In genomic region chr5:149489136-149489535, GRCm38 (mm10) we compare ENCODE assay signal across 9 mouse cellular contexts. TPM values are rescaled to one million over a fixed set of nuclear protein-coding genes. Genes with fewer than 3 reads are reported as not detected.
DNase-seq lines count a peak whose midpoint lies in the region; ATAC-seq and TF ChIP-seq lines count a peak whose summit lies in the region.
"Had no signal": no experiment of that assay in that cellular context is flagged by ENCODE, and none has a peak within 500 bp of the region (broad histone marks: within the 10 kb centered on the region; RNA-seq: fewer than 3 reads in every experiment).

No protein-coding gene starts in this region.

- H3K4me3 ChIP-seq in embryonic facial prominence, embryonic 14.5 days (ENCODE audit: low read depth, low read length): no peak overlapping the region
- peak overlapping the region; percentile 30 for H3K4me3 ChIP-seq in layer of hippocampus, adult 2 months
- H3K4me3 ChIP-seq in midbrain, embryonic 15.5 days: peak overlapping the region; percentile 27
- H3K4me3 ChIP-seq in intestine, embryonic 15.5 days (replicated peaks): no peak overlapping the region

- peak overlapping the region; percentile 40; the same call in 1 of the 2 replicates for H3K9ac ChIP-seq in embryonic facial prominence, embryonic 14.5 days (ENCODE audit: low read depth, low read length)
- H3K9ac ChIP-seq in midbrain, embryonic 15.5 days: peak overlapping the region; percentile 22; the same call in 1 of the 2 replicates
- no peak overlapping the region for H3K9ac ChIP-seq in intestine, embryonic 15.5 days

- TF ChIP-seq POLR2A in brain, embryonic 14.5 days (IDR thresholded peaks at IDR 0.05; ENCODE audit: borderline replicate concordance, extremely low read depth, insufficient read depth, insufficient read length, poor library complexity, severe bottlenecking): no peak

- H3K4me1 ChIP-seq in embryonic facial prominence, embryonic 14.5 days (ENCODE audit: control insufficient read depth, insufficient read depth, low read length): peaks cover 15% of the 10 kb centered on the region
- peaks cover 34% of the 10 kb centered on the region for H3K4me1 ChIP-seq in midbrain, embryonic 15.5 days
- peaks cover 3% of the 10 kb centered on the region; the same call in 1 of the 2 replicates for H3K4me1 ChIP-seq in intestine, embryonic 15.5 days (replicated peaks)

- TF ChIP-seq CTCF in brain, embryonic 14.5 days (IDR thresholded peaks at IDR 0.05; ENCODE audit: borderline replicate concordance, extremely low read depth, insufficient read depth, insufficient read length): no peak
- TF ChIP-seq CTCF in layer of hippocampus, adult 2 months (conservative IDR thresholded peaks at IDR 0.05): no peak

- no peaks in the 10 kb centered on the region for H3K27me3 ChIP-seq in embryonic facial prominence, embryonic 14.5 days (replicated peaks; ENCODE audit: control insufficient read depth, insufficient read depth, low read length)
- H3K27me3 ChIP-seq in midbrain, embryonic 15.5 days (replicated peaks): no peaks in the 10 kb centered on the region
- no peaks in the 10 kb centered on the region for H3K27me3 ChIP-seq in intestine, embryonic 15.5 days (replicated peaks)

- WGBS in embryonic facial prominence, embryonic 14.5 days: 38% methylated on average over 11 of the region's 11 CpGs
- 7% methylated on average over 11 of the region's 11 CpGs for WGBS in midbrain, embryonic 15.5 days
- 60% methylated on average over 11 of the region's 11 CpGs for WGBS in intestine, embryonic 15.5 days

- peak; percentile 85 for ATAC-seq in embryonic facial prominence, embryonic 14.5 days (ENCODE audit: low read depth)
- ATAC-seq in midbrain, embryonic 15.5 days (replicated peaks): peak; percentile 96
- ATAC-seq in intestine, embryonic 15.5 days: no peak

- H3K27ac ChIP-seq in embryonic facial prominence, embryonic 14.5 days (replicated peaks; ENCODE audit: low read depth, low read length): peak overlapping the region; percentile 29; the same call in 1 of the 2 replicates
- H3K27ac ChIP-seq in layer of hippocampus, adult 2 months: peak overlapping the region; percentile 89
- peak overlapping the region; percentile 92 for H3K27ac ChIP-seq in midbrain, embryonic 15.5 days
- H3K27ac ChIP-seq in intestine, embryonic 15.5 days: no peak overlapping the region; the same call in 1 of the 2 replicates
- H3K27ac ChIP-seq: kidney, postnatal 0 days had no signal

- H3K36me3 ChIP-seq in embryonic facial prominence, embryonic 14.5 days (ENCODE audit: control insufficient read depth, insufficient read depth, low read length): no peaks in the 10 kb centered on the region
- no peaks in the 10 kb centered on the region for H3K36me3 ChIP-seq in midbrain, embryonic 15.5 days (replicated peaks)
- H3K36me3 ChIP-seq in intestine, embryonic 15.5 days: no peaks in the 10 kb centered on the region

- H3K4me2 ChIP-seq in embryonic facial prominence, embryonic 14.5 days (ENCODE audit: low read depth, low read length): peak overlapping the region; percentile 36
- peak overlapping the region; percentile 46 for H3K4me2 ChIP-seq in midbrain, embryonic 15.5 days
- H3K4me2 ChIP-seq in intestine, embryonic 15.5 days (replicated peaks): no peak overlapping the region

- H3K9me3 ChIP-seq in embryonic facial prominence, embryonic 14.5 days (ENCODE audit: control insufficient read depth, low read length): no peaks in the 10 kb centered on the region
- no peaks in the 10 kb centered on the region for H3K9me3 ChIP-seq in midbrain, embryonic 15.5 days
- no peaks in the 10 kb centered on the region for H3K9me3 ChIP-seq in intestine, embryonic 15.5 days

- DNase-seq in brain, embryonic 14.5 days (ENCODE audit: low read depth): peak; percentile 98
- peak; percentile 83 for DNase-seq in embryonic facial prominence, embryonic 14.5 days (ENCODE audit: low spot score)
- peak; percentile 85 to 92 for DNase-seq in layer of hippocampus, adult 2 months (ENCODE audit: low spot score in 2 of 2)
- DNase-seq in natural killer cell, adult 2 months (ENCODE audit: low spot score in 2 of 2): no peak
- no peak for DNase-seq in gastrocnemius, postnatal 4 days (ENCODE audit: low spot score in 2 of 2)
- DNase-seq in lung, adult 18-20 months: no peak

RNA-seq across cellular contexts. Expression of gene Wdr95, which starts 39.3 kb away (rescaled TPM):
- polyA plus RNA-seq in brain, embryonic 14.5 days (2012; rRNA removed): 0.37 and 0.42 TPM in 2 replicates
- 0.47 and 0.72 TPM in 2 replicates for polyA plus RNA-seq in embryonic facial prominence, embryonic 14.5 days (2014; fragmentation: Nextera tagmentation; extraction: Ambion mirVana)
- 1 to 10 TPM in 1 of 2 experiments, under 1 TPM in 1; 0.41 to 1.0 TPM for total RNA-seq in layer of hippocampus, adult 2 months (2021)
- polyA plus RNA-seq in midbrain, embryonic 15.5 days (2015; fragmentation: Nextera tagmentation; extraction: Ambion mirVana): 0.14 and 0.27 TPM in 2 replicates
- under 1 TPM in 1 of 2 experiments, not detected in 1; 0.31 TPM for total RNA-seq in gastrocnemius, postnatal 4 days (2021)
- polyA plus RNA-seq in intestine, embryonic 15.5 days (2015; fragmentation: Nextera tagmentation; extraction: Ambion mirVana): not detected in 2 replicates

RNA-seq across cellular contexts. Expression of gene Tex26, which starts 49.7 kb away (rescaled TPM):
- polyA plus RNA-seq in brain, embryonic 14.5 days (2012; rRNA removed): 1.4 TPM in 2 replicates
- polyA plus RNA-seq in embryonic facial prominence, embryonic 14.5 days (2014; fragmentation: Nextera tagmentation; extraction: Ambion mirVana): 0.80 and 1.1 TPM in 2 replicates
- under 1 TPM; 0.49 to 0.69 TPM for total RNA-seq in layer of hippocampus, adult 2 months (2021)
- polyA plus RNA-seq in midbrain, embryonic 15.5 days (2015; fragmentation: Nextera tagmentation; extraction: Ambion mirVana): 0.92 and 1.1 TPM in 2 replicates
- total RNA-seq in gastrocnemius, postnatal 4 days (2021): under 1 TPM; 0.25 to 0.60 TPM
- polyA plus RNA-seq in intestine, embryonic 15.5 days (2015; fragmentation: Nextera tagmentation; extraction: Ambion mirVana): 0.11 and 0.36 TPM in 2 replicates

Comparison
In these comparisons a context has a peak if more than half of its experiments do, and no peak if none do; other contexts are left out.
1. DNase-seq: peak in brain, embryonic 14.5 days (single experiment), embryonic facial prominence, embryonic 14.5 days (single experiment) and layer of hippocampus, adult 2 months (2 of 2); none in natural killer cell, adult 2 months (0 of 2), gastrocnemius, postnatal 4 days (0 of 2) and lung, adult 18-20 months (0 of 2).
2. H3K4me3 ChIP-seq: peak in layer of hippocampus, adult 2 months (single experiment) and midbrain, embryonic 15.5 days (single experiment); none in embryonic facial prominence, embryonic 14.5 days (single experiment) and intestine, embryonic 15.5 days (single experiment).